Mouse (Mus musculus): ENCODE data around the gene Grid1. TPM values are rescaled to one million over a fixed set of nuclear protein-coding genes. Genes with fewer than 3 reads are reported as not detected.

Gene Grid1
- polyA plus RNA-seq, 1 experiment, result 22.3 TPM

DNA sequence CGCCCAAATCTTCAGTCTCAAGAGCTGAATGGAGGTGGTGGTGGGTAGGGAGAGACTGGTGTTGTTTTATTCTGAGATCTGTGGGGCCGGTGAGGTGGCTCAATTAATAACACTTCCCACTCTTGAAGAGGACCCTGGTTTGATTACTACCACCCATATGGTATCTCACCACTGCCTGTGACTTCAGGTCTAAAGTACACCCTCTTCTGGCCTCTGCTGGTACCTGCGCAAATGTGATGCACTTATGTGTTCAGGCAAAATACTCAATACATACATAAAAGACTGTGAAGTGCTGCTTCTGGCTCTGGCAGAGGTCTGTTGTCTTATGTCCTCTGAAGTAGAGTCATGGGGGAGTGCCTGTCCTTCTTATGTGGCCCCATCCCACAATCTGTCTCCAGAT lies 4.3 kb downstream of the Grid1 start:
- Histone ChIP-seq H3K4me3 (ENCODE audit: insufficient read depth, low read length) (no peak overlapping the region), H3K27ac (ENCODE audit: insufficient read depth, low read length) (no peak overlapping the region), H3K4me1 (ENCODE audit: control insufficient read depth, insufficient read depth, low read length) (peaks cover 8% of the 10 kb centered on the region)
- TF ChIP-seq POLR2A (IDR thresholded peaks at IDR 0.05; ENCODE audit: extremely low read depth, insufficient read depth, low read length) (no peak), CTCF (IDR thresholded peaks at IDR 0.05; ENCODE audit: extremely low read depth, insufficient read depth, low read length) (0 out of 2 replicates have a peak, but pooled peaks have one; percentile 18)

DNA sequence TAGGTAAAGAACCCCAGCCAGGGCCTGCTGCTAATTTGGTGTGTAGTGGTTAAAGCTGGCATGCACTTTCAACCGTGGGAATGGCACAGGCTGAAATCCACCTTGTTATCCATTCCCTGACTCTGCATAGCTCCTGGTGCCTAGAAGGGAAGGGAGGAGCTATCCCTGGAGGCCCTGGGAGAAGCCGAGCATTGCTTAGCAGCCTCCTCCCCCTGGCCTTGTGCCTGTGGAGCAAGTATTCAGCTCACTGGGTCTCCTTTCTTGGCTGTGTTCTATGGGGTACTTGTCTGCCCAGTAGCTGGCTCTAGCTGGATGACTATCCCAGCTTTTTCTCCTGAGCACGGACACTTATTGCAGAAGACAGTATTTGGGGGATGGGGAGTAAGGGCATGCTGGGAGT lies 6.0 kb downstream of the Grid1 start:
- TF ChIP-seq POLR2A (IDR thresholded peaks at IDR 0.05; ENCODE audit: extremely low read depth, insufficient read depth, low read length) (no peak), CTCF (IDR thresholded peaks at IDR 0.05; ENCODE audit: extremely low read depth, insufficient read depth, low read length) (no peak)
- H3K4me1 ChIP-seq (ENCODE audit: control insufficient read depth, insufficient read depth, low read length), result peaks cover 8% of the 10 kb centered on the region
- H3K4me3 ChIP-seq (ENCODE audit: insufficient read depth, low read length), result no peak overlapping the region
- no peak overlapping the region for H3K27ac ChIP-seq (ENCODE audit: insufficient read depth, low read length)

GRCm38 (mm10) chr14:34829831-34830230 lies 9.9 kb downstream of the Grid1 start:
- TF ChIP-seq POLR2A (IDR thresholded peaks at IDR 0.05; ENCODE audit: extremely low read depth, insufficient read depth, low read length) (no peak), CTCF (IDR thresholded peaks at IDR 0.05; ENCODE audit: extremely low read depth, insufficient read depth, low read length) (no peak)

GRCm38 (mm10) chr14:34837145-34837544 lies 17.2 kb downstream of the Grid1 start:
- no peak for TF ChIP-seq CTCF (IDR thresholded peaks at IDR 0.05; ENCODE audit: extremely low read depth, insufficient read depth, low read length)
- TF ChIP-seq POLR2A (IDR thresholded peaks at IDR 0.05; ENCODE audit: extremely low read depth, insufficient read depth, low read length), result no peak

More at GRCm38 (mm10) chr14:34829831-34830230, 9.9 kb downstream of the Grid1 start:
- H3K4me3 ChIP-seq (ENCODE audit: insufficient read depth, low read length), result no peak overlapping the region
- no peak overlapping the region for H3K27ac ChIP-seq (ENCODE audit: insufficient read depth, low read length)
- peaks cover 2% of the 10 kb centered on the region; the same call in 1 of the 2 replicates for H3K4me1 ChIP-seq (ENCODE audit: control insufficient read depth, insufficient read depth, low read length)

DNA sequence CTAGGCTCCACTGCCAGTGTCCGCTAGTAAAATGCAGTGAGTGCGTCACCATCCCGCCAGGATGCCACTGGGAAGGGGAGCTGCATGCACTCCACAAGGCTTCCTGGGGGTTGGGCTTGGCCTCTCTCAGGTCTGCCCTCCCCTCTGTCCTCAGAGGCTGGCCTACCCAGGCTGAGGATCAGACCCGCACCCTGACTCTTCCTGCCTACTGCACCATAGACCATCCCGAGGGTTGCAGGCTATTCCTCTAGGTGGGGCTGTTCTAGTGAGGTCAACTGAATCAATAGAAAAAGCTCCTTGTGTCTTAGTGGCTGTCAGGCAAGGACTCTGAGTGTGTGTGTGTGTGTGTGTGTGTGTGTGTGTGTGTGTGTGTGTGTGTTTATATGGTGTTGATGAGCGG lies 19.1 kb downstream of the Grid1 start:
- no peak overlapping the region for H3K4me3 ChIP-seq (ENCODE audit: insufficient read depth, low read length)
- no peak for TF ChIP-seq POLR2A (IDR thresholded peaks at IDR 0.05; ENCODE audit: extremely low read depth, insufficient read depth, low read length)
- TF ChIP-seq CTCF (IDR thresholded peaks at IDR 0.05; ENCODE audit: extremely low read depth, insufficient read depth, low read length), result no peak
- peaks cover under 1% of the 10 kb centered on the region; the same call in 1 of the 2 replicates for H3K4me1 ChIP-seq (ENCODE audit: control insufficient read depth, insufficient read depth, low read length)
- H3K27ac ChIP-seq (ENCODE audit: insufficient read depth, low read length), result no peak overlapping the region

More at GRCm38 (mm10) chr14:34837145-34837544, 17.2 kb downstream of the Grid1 start:
- H3K4me3 ChIP-seq (ENCODE audit: insufficient read depth, low read length), result no peak overlapping the region
- H3K4me1 ChIP-seq (ENCODE audit: control insufficient read depth, insufficient read depth, low read length), result no peaks in the 10 kb centered on the region
- H3K27ac ChIP-seq (ENCODE audit: insufficient read depth, low read length), result no peak overlapping the region

GRCm38 (mm10) chr14:34839898-34840297 lies 20.0 kb downstream of the Grid1 start:
- Histone ChIP-seq H3K4me3 (ENCODE audit: insufficient read depth, low read length) (no peak overlapping the region), H3K27ac (ENCODE audit: insufficient read depth, low read length) (no peak overlapping the region), H3K4me1 (ENCODE audit: control insufficient read depth, insufficient read depth, low read length) (peaks cover 7% of the 10 kb centered on the region; the same call in 1 of the 2 replicates)
- TF ChIP-seq CTCF (IDR thresholded peaks at IDR 0.05; ENCODE audit: extremely low read depth, insufficient read depth, low read length), result no peak
- TF ChIP-seq POLR2A (IDR thresholded peaks at IDR 0.05; ENCODE audit: extremely low read depth, insufficient read depth, low read length), result no peak

GRCm38 (mm10) chr14:34843579-34843978 lies 23.7 kb downstream of the Grid1 start:
- H3K27ac ChIP-seq (ENCODE audit: insufficient read depth, low read length), result no peak overlapping the region
- TF ChIP-seq POLR2A (IDR thresholded peaks at IDR 0.05; ENCODE audit: extremely low read depth, insufficient read depth, low read length) (no peak), CTCF (IDR thresholded peaks at IDR 0.05; ENCODE audit: extremely low read depth, insufficient read depth, low read length) (no peak)
- peaks cover 16% of the 10 kb centered on the region for H3K4me1 ChIP-seq (ENCODE audit: control insufficient read depth, insufficient read depth, low read length)
- H3K4me3 ChIP-seq (ENCODE audit: insufficient read depth, low read length), result no peak overlapping the region

- Histone ChIP-seq H3K4me1 (ENCODE audit: control insufficient read depth, insufficient read depth, low read length) (peaks cover 16% of the 10 kb centered on the region), H3K27ac (ENCODE audit: insufficient read depth, low read length) (no peak overlapping the region), H3K4me3 (ENCODE audit: insufficient read depth, low read length) (no peak overlapping the region)
- TF ChIP-seq CTCF (IDR thresholded peaks at IDR 0.05; ENCODE audit: extremely low read depth, insufficient read depth, low read length), result no peak
- TF ChIP-seq POLR2A (IDR thresholded peaks at IDR 0.05; ENCODE audit: extremely low read depth, insufficient read depth, low read length), result no peak
Measured at GRCm38 (mm10) chr14:34844166-34844565, 24.3 kb downstream of the Grid1 start.

- Histone ChIP-seq H3K27ac (ENCODE audit: insufficient read depth, low read length) (no peak overlapping the region), H3K4me1 (ENCODE audit: control insufficient read depth, insufficient read depth, low read length) (peaks cover 17% of the 10 kb centered on the region), H3K4me3 (ENCODE audit: insufficient read depth, low read length) (no peak overlapping the region)
- TF ChIP-seq POLR2A (IDR thresholded peaks at IDR 0.05; ENCODE audit: extremely low read depth, insufficient read depth, low read length), result no peak
- TF ChIP-seq CTCF (IDR thresholded peaks at IDR 0.05; ENCODE audit: extremely low read depth, insufficient read depth, low read length), result no peak
Measured at GRCm38 (mm10) chr14:34846799-34847198, 26.9 kb downstream of the Grid1 start.

DNA sequence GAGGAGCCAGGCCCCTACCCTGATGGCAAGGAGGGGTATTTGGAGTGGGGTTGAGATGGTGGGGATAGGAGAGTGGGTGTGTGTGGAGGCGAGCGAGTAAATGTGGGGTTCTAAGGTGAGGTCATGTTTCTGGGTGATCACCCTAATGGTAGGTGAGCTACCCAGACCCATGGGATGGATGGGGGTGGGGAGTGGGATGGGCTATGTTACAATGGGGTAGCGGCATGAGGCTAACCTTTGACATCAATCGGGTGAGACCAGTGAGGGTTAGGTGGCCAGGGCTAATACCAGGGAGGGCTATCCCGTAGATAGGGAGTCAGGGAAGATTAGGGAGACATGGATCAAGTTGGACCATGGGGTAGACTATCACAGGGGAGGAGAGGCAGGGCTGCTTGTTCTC lies 27.7 kb downstream of the Grid1 start:
- Histone ChIP-seq H3K27ac (ENCODE audit: insufficient read depth, low read length) (no peak overlapping the region), H3K4me1 (ENCODE audit: control insufficient read depth, insufficient read depth, low read length) (peaks cover 17% of the 10 kb centered on the region), H3K4me3 (ENCODE audit: insufficient read depth, low read length) (no peak overlapping the region)
- TF ChIP-seq POLR2A (IDR thresholded peaks at IDR 0.05; ENCODE audit: extremely low read depth, insufficient read depth, low read length) (no peak), CTCF (IDR thresholded peaks at IDR 0.05; ENCODE audit: extremely low read depth, insufficient read depth, low read length) (no peak)

Measured in cortical plate, adult 2 months (tissue).